Mouse (Mus musculus): Measurements from ENCODE around the gene Serinc4.

GRCm38 (mm10) chr2:121455534-121455933 is 1.0 kb downstream of the Serinc4 start:
- TF ChIP-seq CTCF (IDR thresholded peaks at IDR 0.05; ENCODE audit: borderline replicate concordance, insufficient read depth, low read depth, low read length) (no peak), POLR2A (IDR thresholded peaks at IDR 0.05; ENCODE audit: borderline replicate concordance, insufficient read depth, low read length) (no peak)

Measured in cerebellum, adult 2 months (tissue).